Mouse (Mus musculus) forebrain, embryonic 16.5 days (tissue): ENCODE results near the gene Cdhr1. TPM values are rescaled to one million over a fixed set of nuclear protein-coding genes. Genes with fewer than 3 reads are reported as not detected.
"Not testable (repeated sequence)": the region's sequence is repeated elsewhere in the genome, so short reads cannot be mapped to it uniquely, and the experiment has no call there.

ENCODE experiments used
- ATAC-seq: fragments of 200-750 bp; cut with Nextera tagmentation; 2 replicates; pipeline ENCODE4 v1.8.0; 2017; ENCODE audit warnings: mild to moderate bottlenecking, moderate library complexity
- H3K27ac ChIP-seq: fragments of 300-500 bp; sonication (generic); 2 replicates; pipeline ENCODE4 v1.5.1; 2014; ENCODE audit warnings: low read length, control low read depth
- H3K27me3 ChIP-seq: fragments of 300-500 bp; sonication (generic); replicated peaks from 2 replicates; pipeline ENCODE4 v1.6.1; 2014; ENCODE audit warnings: low read length; ENCODE audit not compliant: control insufficient read depth, insufficient read depth
- H3K36me3 ChIP-seq: fragments of 300-500 bp; sonication (generic); 2 replicates; pipeline ENCODE4 v1.6.1; 2014; ENCODE audit not compliant: control insufficient read depth, insufficient read depth
- H3K4me1 ChIP-seq: fragments of 300-500 bp; sonication (generic); replicated peaks from 2 replicates; pipeline ENCODE4 v1.6.1; 2014; ENCODE audit warnings: low read length; ENCODE audit not compliant: control insufficient read depth, insufficient read depth
- H3K4me2 ChIP-seq: fragments of 300-500 bp; sonication (generic); 2 replicates; pipeline ENCODE4 v1.6.1; 2014; ENCODE audit warnings: mild to moderate bottlenecking, low read length, control low read depth
- H3K4me3 ChIP-seq: fragments of 300-500 bp; sonication (generic); replicated peaks from 2 replicates; pipeline ENCODE4 v1.5.1; 2014; ENCODE audit warnings: mild to moderate bottlenecking, low read length, control low read depth
- H3K9ac ChIP-seq: fragments of 300-500 bp; sonication (generic); replicated peaks from 2 replicates; pipeline ENCODE4 v1.6.1; 2014; ENCODE audit warnings: low read depth, low read length, control low read depth
- H3K9me3 ChIP-seq: fragments of 300-500 bp; sonication (generic); 2 replicates; pipeline ENCODE4 v1.6.1; 2016; ENCODE audit warnings: low read length; ENCODE audit not compliant: control insufficient read depth
- WGBS: fragments of 180-500 bp; shearing (Covaris S2); extraction: QIAGEN DNeasy Blood & Tissue Kit; methylation state at CpG from one replicate; pipeline ENCODE4 v1.1.7; 2014; 5-methylcytosine and 5-hydroxymethylcytosine counted together
- polyA plus RNA-seq: library from polyadenylated mRNA; unstranded; fragments of >200 nt; fragmentation: Nextera tagmentation; extraction: Ambion mirVana; gene quantifications from 2 replicates; pipeline ENCODE4 v1.2.1, GENCODE M21; 2015

Gene Cdhr1
- polyA plus RNA-seq: 3.7 and 5.2 TPM in 2 replicates

DNA sequence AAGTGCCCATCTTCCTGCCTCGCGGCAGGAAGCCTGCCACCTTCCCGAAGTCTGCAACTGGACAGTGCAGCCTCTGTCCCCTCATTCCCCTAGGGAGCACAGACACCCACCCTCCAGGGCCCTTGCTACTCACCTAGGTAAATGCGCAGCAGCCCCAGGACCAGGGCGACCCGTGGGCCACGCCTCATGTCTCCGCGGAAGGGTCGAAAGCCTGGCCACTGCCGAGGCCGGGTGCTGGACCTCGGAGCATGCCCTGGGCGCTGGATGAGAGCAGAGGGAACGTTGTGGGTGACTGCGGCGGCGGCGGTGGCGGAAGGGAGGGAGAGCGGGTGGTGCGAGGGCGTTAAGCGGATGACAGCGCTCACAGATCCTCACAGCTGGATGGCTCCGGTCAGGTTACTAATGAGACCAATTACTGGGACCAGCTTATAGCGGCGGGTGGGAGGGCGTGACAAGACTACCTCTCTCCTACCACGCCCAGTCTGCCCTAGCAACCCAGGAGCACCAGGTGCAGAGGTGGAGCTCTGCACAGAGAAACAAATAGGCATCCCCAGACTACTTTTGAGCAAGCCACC, at the start of gene Cdhr1:
Cdhr1 (minus strand) TSS at position 392 of the 575 bp plus-strand sequence.
- H3K4me1 ChIP-seq: peaks cover 8% of the 10 kb centered on the region
- H3K36me3 ChIP-seq: no peaks in the 10 kb centered on the region
- H3K27me3 ChIP-seq: no peaks in the 10 kb centered on the region; the same call in 1 of the 2 replicates
- H3K4me2 ChIP-seq: peak within 1 kb of the TSS; percentile 84
- ATAC-seq: peak; percentile 79
- H3K9ac ChIP-seq: peak within 1 kb of the TSS; percentile 65
- no peak within 1 kb of the TSS for H3K27ac ChIP-seq
- H3K9me3 ChIP-seq: no peaks in the 10 kb centered on the region
- under 1% methylated on average over 30 of the region's 30 CpGs for whole genome bisulfite sequencing
- peak within 1 kb of the TSS; percentile 47 for H3K4me3 ChIP-seq

- WGBS: 44% methylated on average over 8 of the region's 8 CpGs
- H3K27ac ChIP-seq: no peak overlapping the region
- H3K27me3 ChIP-seq: no peaks in the 10 kb centered on the region
- no peak for ATAC-seq
- H3K9me3 ChIP-seq: no peaks in the 10 kb centered on the region
- H3K4me2 ChIP-seq: no peak overlapping the region
- peaks cover 2% of the 10 kb centered on the region; the same call in 1 of the 2 replicates for H3K4me1 ChIP-seq
- H3K36me3 ChIP-seq: no peaks in the 10 kb centered on the region
- no peak overlapping the region for H3K9ac ChIP-seq
- no peak overlapping the region for H3K4me3 ChIP-seq
Observed at GRCm38 (mm10) chr14:37139051-37139710, 41.0 kb upstream of the Cdhr1 start.

- not testable (repeated sequence) for H3K4me2 ChIP-seq, H3K27me3 ChIP-seq, H3K27ac ChIP-seq, H3K4me1 ChIP-seq, H3K9me3 ChIP-seq, ATAC-seq, H3K4me3 ChIP-seq, H3K9ac ChIP-seq, H3K36me3 ChIP-seq
- 83% methylated on average over 2 of the region's 3 CpGs for WGBS
Observed at GRCm38 (mm10) chr14:37137596-37137995, 39.4 kb upstream of the Cdhr1 start.

- H3K4me3 ChIP-seq: no peak overlapping the region
- no peaks in the 10 kb centered on the region for H3K27me3 ChIP-seq
- WGBS: 76% methylated on average over 4 of the region's 4 CpGs
- no peak overlapping the region for H3K27ac ChIP-seq
- no peak for ATAC-seq
- no peak overlapping the region for H3K9ac ChIP-seq
- peaks cover 10% of the 10 kb centered on the region for H3K36me3 ChIP-seq
- peaks cover 3% of the 10 kb centered on the region; the same call in 1 of the 2 replicates for H3K4me1 ChIP-seq
- no peaks in the 10 kb centered on the region for H3K9me3 ChIP-seq
- H3K4me2 ChIP-seq: no peak overlapping the region
Observed at GRCm38 (mm10) chr14:37136110-37136509, 38.0 kb upstream of the Cdhr1 start.

DNA sequence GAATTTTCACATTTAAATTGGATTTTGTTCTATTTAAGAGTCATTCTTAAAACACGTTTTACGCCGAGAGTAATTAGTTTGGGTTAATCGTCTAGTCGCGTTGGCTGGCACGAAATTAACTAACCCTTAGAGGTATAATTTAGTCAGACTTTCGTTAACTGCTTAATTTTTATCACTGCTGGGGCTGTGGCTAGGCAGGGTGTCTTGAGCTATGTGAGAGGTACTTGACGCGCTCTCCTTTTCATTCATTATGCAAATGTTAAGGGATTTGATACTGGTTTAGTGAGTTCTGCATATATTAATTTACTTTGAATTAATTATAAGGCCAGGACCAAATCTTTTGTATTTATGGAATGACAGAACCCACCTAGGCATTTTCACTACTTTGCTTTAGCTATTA, 37.5 kb upstream of the Cdhr1 start:
- H3K27me3 ChIP-seq: no peaks in the 10 kb centered on the region
- under 1% methylated on average over 10 of the region's 10 CpGs for WGBS
- H3K9me3 ChIP-seq: no peaks in the 10 kb centered on the region
- H3K4me3 ChIP-seq: peak overlapping the region; percentile 83
- peaks cover 13% of the 10 kb centered on the region for H3K36me3 ChIP-seq
- peak; percentile 56 for ATAC-seq
- peak overlapping the region; percentile 71; the same call in 1 of the 2 replicates for H3K27ac ChIP-seq
- H3K4me2 ChIP-seq: peak overlapping the region; percentile 80
- H3K4me1 ChIP-seq: peaks cover 3% of the 10 kb centered on the region; the same call in 1 of the 2 replicates
- H3K9ac ChIP-seq: peak overlapping the region; percentile 65

GRCm38 (mm10) chr14:37135127-37135593, 37.0 kb upstream of the Cdhr1 start, which contains the start of gene Ghitm:
Gene Ghitm, minus strand, starts transcription at chr14:37135272.
- H3K36me3 ChIP-seq: peaks cover 18% of the 10 kb centered on the region
- WGBS: under 1% methylated on average over 37 of the region's 38 CpGs

GRCm38 (mm10) chr14:37134304-37135126, 36.4 kb upstream of the Cdhr1 start:
- Histone ChIP-seq H3K4me3 (peak overlapping the region; percentile 83), H3K9ac (peak overlapping the region; percentile 88), H3K9me3 (no peaks in the 10 kb centered on the region), H3K36me3 (peaks cover 18% of the 10 kb centered on the region), H3K4me2 (peak overlapping the region; percentile 72), H3K27me3 (no peaks in the 10 kb centered on the region), H3K27ac (peak overlapping the region; percentile 54), H3K4me1 (peaks cover 3% of the 10 kb centered on the region; the same call in 1 of the 2 replicates)
- 2% methylated on average over 36 of the region's 40 CpGs for WGBS
- no peak for ATAC-seq

More at GRCm38 (mm10) chr14:37135127-37135593, 37.0 kb upstream of the Cdhr1 start, which contains the start of gene Ghitm:
- peaks cover 3% of the 10 kb centered on the region; the same call in 1 of the 2 replicates for H3K4me1 ChIP-seq
- peak within 1 kb of the TSS; percentile 83 for H3K4me3 ChIP-seq
- no peaks in the 10 kb centered on the region for H3K27me3 ChIP-seq
- ATAC-seq: peak; percentile 99
- no peaks in the 10 kb centered on the region for H3K9me3 ChIP-seq
- peak within 1 kb of the TSS; percentile 80 for H3K4me2 ChIP-seq
- peak within 1 kb of the TSS; percentile 71 for H3K27ac ChIP-seq
- peak within 1 kb of the TSS; percentile 88 for H3K9ac ChIP-seq

DNA sequence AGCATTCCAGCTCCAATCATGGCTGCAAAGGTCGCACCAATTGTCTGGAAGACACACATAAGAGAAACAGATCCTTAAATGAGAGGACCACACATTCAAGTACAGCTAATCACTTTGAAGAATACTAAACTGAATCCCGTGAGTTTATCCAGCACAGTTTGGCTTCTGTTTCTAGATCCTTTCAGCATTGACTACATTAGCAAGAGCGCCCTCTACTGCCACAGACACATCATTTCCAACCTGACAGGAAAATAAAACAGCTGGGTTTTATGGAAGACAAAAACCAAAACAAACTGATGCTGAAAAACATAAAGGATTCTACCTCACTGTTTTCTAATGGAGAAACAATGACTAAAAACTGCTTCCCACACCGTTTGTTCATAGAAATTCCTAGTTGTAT, 29.5 kb upstream of the Cdhr1 start:
- ATAC-seq: no peak
- no peaks in the 10 kb centered on the region for H3K4me1 ChIP-seq
- H3K9ac ChIP-seq: no peak overlapping the region
- 43% methylated on average over 4 of the region's 4 CpGs for WGBS
- no peaks in the 10 kb centered on the region for H3K9me3 ChIP-seq
- no peaks in the 10 kb centered on the region for H3K27me3 ChIP-seq
- peaks cover 49% of the 10 kb centered on the region for H3K36me3 ChIP-seq
- no peak overlapping the region for H3K4me2 ChIP-seq
- no peak overlapping the region for H3K4me3 ChIP-seq
- H3K27ac ChIP-seq: no peak overlapping the region

- Histone ChIP-seq H3K27me3 (no peaks in the 10 kb centered on the region), H3K9me3 (no peaks in the 10 kb centered on the region), H3K9ac (no peak overlapping the region), H3K4me3 (no peak overlapping the region), H3K36me3 (peaks cover 15% of the 10 kb centered on the region), H3K4me2 (no peak overlapping the region), H3K27ac (no peak overlapping the region), H3K4me1 (no peaks in the 10 kb centered on the region)
- ATAC-seq: no peak
- WGBS: 96% methylated on average over 4 of the region's 4 CpGs
Observed at GRCm38 (mm10) chr14:37119233-37119632, 21.1 kb upstream of the Cdhr1 start.
